Mouse (Mus musculus) ES-Bruce4 (cell line): ENCODE measurements around the gene Alb.

Experiments
- CTCF ChIP-seq: IDR thresholded peaks from one replicate; pipeline ENCODE4 v1.8.1; 2011; ENCODE audit warnings: low read depth, low read length
- POLR2A ChIP-seq: IDR thresholded peaks from one replicate; pipeline ENCODE4 v1.8.1; 2011; ENCODE audit warnings: low read length; ENCODE audit not compliant: insufficient read depth

DNA sequence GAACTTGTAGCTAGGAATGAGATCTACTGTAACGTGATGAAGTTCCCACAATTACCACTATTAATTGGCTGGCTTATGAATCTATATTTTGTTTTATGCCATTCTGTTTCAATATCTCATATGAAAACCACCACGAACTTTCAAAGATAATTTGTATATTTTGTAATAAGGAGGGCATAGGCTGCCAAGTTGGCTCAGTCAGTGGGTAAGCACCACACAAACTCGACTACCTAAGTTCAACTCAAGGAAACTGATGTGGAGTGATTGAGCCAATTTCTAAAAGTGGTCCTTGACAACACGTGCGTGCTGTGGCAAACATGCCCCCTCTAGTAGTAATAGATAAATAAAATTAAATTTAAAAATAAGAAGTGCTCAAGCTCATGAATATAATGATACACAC is 41.1 kb downstream of the Alb start:
- TF ChIP-seq POLR2A (no peak), CTCF (no peak)
